Mouse (Mus musculus): ENCODE data around the gene F5. TPM values are rescaled to one million over a fixed set of nuclear protein-coding genes. Genes with fewer than 3 reads are reported as not detected.
A peak's percentile ranks its signal among the peaks of the same experiment; 100 is the strongest.

F5 gene
- total and polyA plus RNA-seq, 3 experiments = under 0.01 to 0.19 TPM; not detected in 1

- no peak overlapping the region for H3K4me2 ChIP-seq (ENCODE audit: insufficient read depth, low read depth, poor library complexity, severe bottlenecking)
- no peak for DNase-seq (ENCODE audit: extremely low read depth)
- H3K36me3 ChIP-seq (replicated peaks in 1 of 2; ENCODE audit: control insufficient read depth in 1 of 2, insufficient read depth in 1 of 2, low read length in 1 of 2) = no peaks in the 10 kb centered on the region
- H3K27ac ChIP-seq (ENCODE audit: insufficient read depth, low read depth) = no peak overlapping the region
- no peak for TF ChIP-seq JUN (IDR thresholded peaks at IDR 0.05; ENCODE audit: insufficient read depth, low read depth, low read length)
- TF ChIP-seq GABPA (IDR thresholded peaks at IDR 0.05; ENCODE audit: insufficient replicate concordance, low read depth, low read length) = no peak
- no peak for TF ChIP-seq ZNF384 (IDR thresholded peaks at IDR 0.05; ENCODE audit: low read depth, low read length)
- no peak for TF ChIP-seq CTCF (conservative IDR thresholded peaks at IDR 0.05 in 1 of 2, IDR thresholded peaks at IDR 0.05 in 1 of 2; ENCODE audit: low read depth in 2 of 2, low read length in 2 of 2)
- TF ChIP-seq TCF12 (IDR thresholded peaks at IDR 0.05; ENCODE audit: low read depth, low read length) = no peak
- TF ChIP-seq ZMIZ1 (IDR thresholded peaks at IDR 0.05; ENCODE audit: low read depth, low read length) = no peak
- no peak for TF ChIP-seq TBP (conservative IDR thresholded peaks at IDR 0.05; ENCODE audit: low read depth, low read length)
- TF ChIP-seq MAFK (IDR thresholded peaks at IDR 0.05; ENCODE audit: insufficient replicate concordance, low read length) = no peak
- no peak for TF ChIP-seq EP300 (IDR thresholded peaks at IDR 0.05; ENCODE audit: low read length)
- no peak for TF ChIP-seq JUND (conservative IDR thresholded peaks at IDR 0.05; ENCODE audit: low read depth, low read length)
- no peak for TF ChIP-seq USF1 (IDR thresholded peaks at IDR 0.05; ENCODE audit: low read depth, low read length)
- no peak for TF ChIP-seq UBTF (IDR thresholded peaks at IDR 0.05; ENCODE audit: low read depth, low read length)
- no peak for TF ChIP-seq MYC (IDR thresholded peaks at IDR 0.05; ENCODE audit: low read depth, low read length)
- H3K4me3 ChIP-seq (replicated peaks in 1 of 3; ENCODE audit: low read depth in 2 of 3, low read length in 2 of 3, poor library complexity in 1 of 3) = no peak overlapping the region
- H3K9me3 ChIP-seq (replicated peaks; ENCODE audit: low read length) = no peaks in the 10 kb centered on the region
- peaks cover 23% of the 10 kb centered on the region for H3K27me3 ChIP-seq (replicated peaks)
- no peaks in the 10 kb centered on the region for H3K79me2 ChIP-seq (replicated peaks; ENCODE audit: control insufficient read depth, extremely low read depth, insufficient read depth, poor library complexity, severe bottlenecking)
- no peak overlapping the region for H3K9ac ChIP-seq (ENCODE audit: insufficient read depth, low read depth)
- peaks cover 16 to 32% of the 10 kb centered on the region in 2 experiments for H3K4me1 ChIP-seq (ENCODE audit: control insufficient read depth in 1 of 2, insufficient read depth in 2 of 2)
- in situ Hi-C loops (cut with MboI; ENCODE audit: low pct_ligation_motif_present, low pct_unique_long_range_greater_than_20kb, low sequenced_read_pairs) (loop anchor here (5.0 kb wide), 1 partner anchor 88 kb away; the partner anchor contains the start of gene Sele), dilution Hi-C loops (cut with MboI; ENCODE audit: extremely low pct_ligation_motif_present, extremely low pct_unique_long_range_greater_than_20kb, low sequenced_read_pairs) (no loop called here)
Measured at GRCm38 (mm10) chr1:164135360-164135759, 16.3 kb upstream of the F5 start.

- peak; percentile 76 for DNase-seq (ENCODE audit: extremely low read depth)
- Histone ChIP-seq H3K4me2 (ENCODE audit: insufficient read depth, low read depth, poor library complexity, severe bottlenecking) (no peak overlapping the region), H3K27ac (ENCODE audit: insufficient read depth, low read depth) (no peak overlapping the region), H3K4me3 (replicated peaks in 1 of 3; ENCODE audit: low read depth in 2 of 3, low read length in 2 of 3, poor library complexity in 1 of 3) (no peak overlapping the region), H3K4me1 (ENCODE audit: control insufficient read depth in 1 of 2, insufficient read depth in 2 of 2) (peaks cover 16 to 32% of the 10 kb centered on the region in 2 experiments), H3K9me3 (replicated peaks; ENCODE audit: low read length) (no peaks in the 10 kb centered on the region), H3K9ac (ENCODE audit: insufficient read depth, low read depth) (no peak overlapping the region), H3K27me3 (replicated peaks) (peaks cover 26% of the 10 kb centered on the region), H3K36me3 (replicated peaks in 1 of 2; ENCODE audit: control insufficient read depth in 1 of 2, insufficient read depth in 1 of 2, low read length in 1 of 2) (no peaks in the 10 kb centered on the region), H3K79me2 (replicated peaks; ENCODE audit: control insufficient read depth, extremely low read depth, insufficient read depth, poor library complexity, severe bottlenecking) (no peaks in the 10 kb centered on the region)
- TF ChIP-seq JUND (conservative IDR thresholded peaks at IDR 0.05; ENCODE audit: low read depth, low read length) = no peak; the same call in 1 of the 2 replicates
- no peak for TF ChIP-seq ZMIZ1 (IDR thresholded peaks at IDR 0.05; ENCODE audit: low read depth, low read length)
- TF ChIP-seq POLR2A (IDR thresholded peaks at IDR 0.05; ENCODE audit: low read depth, low read length) = no peak
- no peak for TF ChIP-seq HCFC1 (IDR thresholded peaks at IDR 0.05; ENCODE audit: low read depth, low read length)
- TF ChIP-seq MAX (IDR thresholded peaks at IDR 0.05; ENCODE audit: low read length) = peak; percentile 56; the same call in 1 of the 2 replicates
- peak; percentile 57; the same call in 1 of the 2 replicates for TF ChIP-seq IRF4 (IDR thresholded peaks at IDR 0.05; ENCODE audit: low read depth, low read length)
- no peak for TF ChIP-seq SIN3A (IDR thresholded peaks at IDR 0.05; ENCODE audit: low read length)
- TF ChIP-seq USF1 (IDR thresholded peaks at IDR 0.05; ENCODE audit: low read depth, low read length) = no peak
- TF ChIP-seq MXI1 (IDR thresholded peaks at IDR 0.05; ENCODE audit: low read depth, low read length) = peak; percentile 67; the same call in 1 of the 2 replicates
- no peak for TF ChIP-seq RCOR1 (conservative IDR thresholded peaks at IDR 0.05; ENCODE audit: low read depth, low read length)
- TF ChIP-seq E2F4 (IDR thresholded peaks at IDR 0.05; ENCODE audit: insufficient replicate concordance, low read depth, low read length) = no peak
- TF ChIP-seq ZKSCAN1 (IDR thresholded peaks at IDR 0.05; ENCODE audit: borderline replicate concordance, low read depth, low read length) = no peak
- peak; percentile 70 for TF ChIP-seq BHLHE40 (IDR thresholded peaks at IDR 0.05; ENCODE audit: low read depth, low read length)
- no peak for TF ChIP-seq TBP (conservative IDR thresholded peaks at IDR 0.05; ENCODE audit: low read depth, low read length)
- no peak for TF ChIP-seq MYC (IDR thresholded peaks at IDR 0.05; ENCODE audit: low read depth, low read length)
- no peak for TF ChIP-seq MAZ (IDR thresholded peaks at IDR 0.05; ENCODE audit: low read depth, low read length)
- peak; percentile 62 for TF ChIP-seq ETS1 (conservative IDR thresholded peaks at IDR 0.05; ENCODE audit: low read depth, low read length)
- dilution Hi-C loops (cut with MboI; ENCODE audit: extremely low pct_ligation_motif_present, extremely low pct_unique_long_range_greater_than_20kb, low sequenced_read_pairs) (no loop called here), in situ Hi-C loops (cut with MboI; ENCODE audit: low pct_ligation_motif_present, low pct_unique_long_range_greater_than_20kb, low sequenced_read_pairs) (loop anchor here (5.0 kb wide), 1 partner anchor 89 kb away; the partner anchor contains the start of gene Sele)
Measured at GRCm38 (mm10) chr1:164135960-164136359, 15.7 kb upstream of the F5 start.
